Mouse (Mus musculus): ENCODE data around the gene Cep295nl.

GRCm38 (mm10) chr11:118337491-118338168 is 4.7 kb downstream of the Cep295nl start:
- TF ChIP-seq CTCF (IDR thresholded peaks at IDR 0.05; ENCODE audit: control insufficient read depth, insufficient read depth, low read length) = no peak
- TF ChIP-seq POLR2A (IDR thresholded peaks at IDR 0.05; ENCODE audit: borderline replicate concordance, control insufficient read depth, low read depth, low read length) = no peak

Measured in bone marrow, adult 2 months (tissue).